Mouse (Mus musculus) embryo, embryonic 9.5 days (tissue): ENCODE results near the gene Rdh8.
"Not testable (repeated sequence)": the region's sequence is repeated elsewhere in the genome, so short reads cannot be mapped to it uniquely, and the experiment has no call there.

Experiments used
- DNase-seq: peaks from one replicate; pipeline ENCODE4 v3.0.0-alpha.2; 2017; ENCODE audit errors: extremely low spot score

The Rdh8 gene

GRCm38 (mm10) chr9:20818236-20818635 lies at the start of gene Rdh8:
Rdh8 (plus strand) TSS chr9:20818503.
- DNase-seq: no peak

- DNase-seq: no peak
Observed at GRCm38 (mm10) chr9:20781286-20781685, 37.0 kb upstream of the Rdh8 start.

- no peak for DNase-seq
Observed at GRCm38 (mm10) chr9:20785055-20785454, 33.2 kb upstream of the Rdh8 start.

GRCm38 (mm10) chr9:20787992-20788391 lies 30.3 kb upstream of the Rdh8 start:
- no peak for DNase-seq

GRCm38 (mm10) chr9:20789651-20790050 lies 28.7 kb upstream of the Rdh8 start:
- DNase-seq: no peak

- DNase-seq: no peak
Observed at GRCm38 (mm10) chr9:20790345-20790744, 28.0 kb upstream of the Rdh8 start.

GRCm38 (mm10) chr9:20794108-20794806 lies 24.0 kb upstream of the Rdh8 start:
- DNase-seq: no peak

GRCm38 (mm10) chr9:20804266-20805158 lies 13.8 kb upstream of the Rdh8 start:
- DNase-seq: peak; percentile 25

GRCm38 (mm10) chr9:20805159-20805495 lies 13.2 kb upstream of the Rdh8 start:
- DNase-seq: no peak

GRCm38 (mm10) chr9:20805706-20806105 lies 12.6 kb upstream of the Rdh8 start:
- no peak for DNase-seq

- no peak for DNase-seq
Observed at GRCm38 (mm10) chr9:20810271-20810670, 8.0 kb upstream of the Rdh8 start.

GRCm38 (mm10) chr9:20810773-20811172 lies 7.5 kb upstream of the Rdh8 start:
- no peak for DNase-seq

- DNase-seq: peak; percentile 61
Observed at GRCm38 (mm10) chr9:20812537-20813271, 5.6 kb upstream of the Rdh8 start.

- DNase-seq: peak; percentile 76
Observed at GRCm38 (mm10) chr9:20814521-20815272, 3.6 kb upstream of the Rdh8 start, which contains the start of gene Col5a3. Col5a3 (minus strand) TSS chr9:20815067.

- DNase-seq: no peak
Observed at GRCm38 (mm10) chr9:20820001-20820400, 1.7 kb downstream of the Rdh8 start.

- DNase-seq: no peak
Observed at GRCm38 (mm10) chr9:20822821-20823220, 4.5 kb downstream of the Rdh8 start.

- no peak for DNase-seq
Observed at GRCm38 (mm10) chr9:20825781-20826180, 7.5 kb downstream of the Rdh8 start.

- no peak for DNase-seq
Observed at GRCm38 (mm10) chr9:20828127-20828526, 9.8 kb downstream of the Rdh8 start.

- DNase-seq: peak; percentile 87
Observed at GRCm38 (mm10) chr9:20830901-20831643, 12.8 kb downstream of the Rdh8 start.

- DNase-seq: no peak
Observed at GRCm38 (mm10) chr9:20834881-20835280, 16.6 kb downstream of the Rdh8 start.

GRCm38 (mm10) chr9:20835431-20835954 lies 17.2 kb downstream of the Rdh8 start:
- DNase-seq: not testable (repeated sequence)
